Mouse (Mus musculus) heart, adult 2 months (tissue): ENCODE measurements around the gene Eef2k. TPM values are rescaled to one million over a fixed set of nuclear protein-coding genes. Genes with fewer than 3 reads are reported as not detected.
A peak's percentile ranks its signal among the peaks of the same experiment; 100 is the strongest.

Source experiments
- DNase-seq, 2 experiments: peaks; one replicate each; pipeline ENCODE4 v3.0.0; 2021
- H3K27ac ChIP-seq: fragments of 200-600 bp; 2 replicates; pipeline ENCODE4 v1.8.1; 2022
- H3K27me3 ChIP-seq: fragments of 200-500 bp; 2 replicates; pipeline ENCODE4 v1.6.1; 2012; ENCODE audit warnings: mild to moderate bottlenecking, low read length, inconsistent platforms, mixed read lengths; ENCODE audit not compliant: control insufficient read depth, insufficient read depth
- H3K36me3 ChIP-seq: fragments of 200-500 bp; 2 replicates; pipeline ENCODE4 v1.6.1; 2012; ENCODE audit warnings: low read length, inconsistent platforms; ENCODE audit not compliant: control insufficient read depth, insufficient read depth
- H3K4me1 ChIP-seq: fragments of 200-500 bp; 2 replicates; pipeline ENCODE4 v1.6.1; 2011; ENCODE audit warnings: low read length; ENCODE audit not compliant: control insufficient read depth, insufficient read depth
- H3K4me3 ChIP-seq: fragments of 200-600 bp; 2 replicates; pipeline ENCODE4 v1.8.1; 2022
- H3K79me2 ChIP-seq: fragments of 200-500 bp; replicated peaks from 2 replicates; pipeline ENCODE4 v1.6.1; 2012; ENCODE audit warnings: mild to moderate bottlenecking, inconsistent platforms, low read length, moderate library complexity, mixed read lengths; ENCODE audit not compliant: control insufficient read depth, insufficient read depth
- H3K9ac ChIP-seq: fragments of 200-500 bp; 2 replicates; pipeline ENCODE4 v1.6.1; 2012; ENCODE audit warnings: low read depth, mild to moderate bottlenecking, control low read depth, inconsistent platforms, low read length, mixed read lengths
- CTCF ChIP-seq: fragments of 200-600 bp; IDR thresholded peaks from 2 replicates; pipeline ENCODE4 v1.8.1; 2022; ENCODE audit warnings: antibody characterized with exemption, mild to moderate bottlenecking, moderate library complexity
- EP300 ChIP-seq: fragments of 200-500 bp; IDR thresholded peaks from 2 replicates; pipeline ENCODE4 v1.6.1; 2011; ENCODE audit warnings: low read depth, low read length, control low read depth; ENCODE audit not compliant: insufficient read depth
- POLR2A ChIP-seq: fragments of 200-500 bp; IDR thresholded peaks from 2 replicates; pipeline ENCODE4 v1.6.1; 2011; ENCODE audit warnings: mild to moderate bottlenecking, low read depth, low read length, control low read depth; ENCODE audit not compliant: insufficient read depth
- WGBS: fragments of 180-500 bp; shearing (Covaris S2); methylation state at CpG from one replicate; pipeline ENCODE4 v1.1.7; 2018; 5-methylcytosine and 5-hydroxymethylcytosine counted together
- intact Hi-C: fragments of 180-260 bp; cut with DNase I; formaldehyde crosslinking; loops from one replicate; pipeline ENCODE4 v1.15.1; 2025
- polyA plus RNA-seq: library from polyadenylated mRNA; depleted of rRNA; stranded (reverse); fragments of >200 nt; gene quantifications from 2 replicates; pipeline ENCODE4 v1.2.3, GENCODE M21; 2012
- total RNA-seq, 2 experiments: library from RNA; stranded (reverse); gene quantifications; 2 replicates each; pipeline ENCODE4 v1.2.3; 2021

Gene Eef2k
- total and polyA plus RNA-seq, 3 experiments, result 22.8 to 28.9 (median 23.9) TPM

DNA sequence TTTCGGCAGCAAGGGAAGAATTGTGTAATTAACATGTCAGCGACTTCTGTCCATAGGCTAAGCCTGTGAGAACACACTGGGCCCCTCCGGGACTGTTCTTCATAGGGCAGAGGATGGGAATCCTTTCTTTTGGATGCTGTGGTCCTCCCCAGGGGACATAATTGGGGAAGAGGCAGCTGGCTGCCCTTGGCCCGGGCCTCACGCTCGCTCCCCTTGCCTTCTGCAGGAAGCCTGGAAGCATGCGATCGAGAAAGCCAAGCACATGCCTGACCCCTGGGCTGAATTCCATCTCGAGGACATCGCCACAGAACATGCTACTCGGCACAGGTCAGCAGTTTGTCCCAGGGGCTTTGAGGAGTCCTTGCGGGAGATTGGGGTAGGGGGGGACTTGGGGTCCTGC lies 30.5 kb downstream of the Eef2k start:
- TF ChIP-seq POLR2A (no peak), CTCF (no peak), EP300 (no peak)
- H3K4me3 ChIP-seq, result no peak overlapping the region
- peak; percentile 37 to 38 for DNase-seq
- H3K4me1 ChIP-seq, result peaks cover 8% of the 10 kb centered on the region
- H3K9ac ChIP-seq, result no peak overlapping the region
- H3K36me3 ChIP-seq, result no peaks in the 10 kb centered on the region; the same call in 1 of the 2 replicates
- WGBS, result 63% methylated on average over 12 of the region's 12 CpGs
- intact Hi-C loops, result no loop called here
- H3K27me3 ChIP-seq, result no peaks in the 10 kb centered on the region
- H3K79me2 ChIP-seq, result peaks cover 4% of the 10 kb centered on the region; the same call in 1 of the 2 replicates
- no peak overlapping the region for H3K27ac ChIP-seq

DNA sequence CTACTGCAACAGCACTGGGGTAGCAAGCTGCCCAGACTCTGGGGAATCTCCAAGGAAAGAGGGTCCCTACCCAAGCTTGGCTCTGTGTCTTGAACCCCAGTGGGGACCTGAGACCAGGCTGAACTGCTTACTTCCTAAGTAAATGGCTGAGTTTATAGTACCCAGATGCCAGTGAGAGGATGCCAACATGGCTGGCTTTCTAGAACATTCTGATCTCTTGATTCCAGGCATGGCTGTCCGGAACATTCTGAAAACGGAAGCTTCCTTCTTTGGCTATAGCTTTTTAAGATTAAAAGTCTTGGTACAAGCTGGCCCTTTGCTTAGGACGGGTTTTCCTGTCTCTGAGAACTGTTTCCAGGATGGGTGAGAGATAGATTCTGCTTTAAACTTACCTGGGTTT lies 31.4 kb downstream of the Eef2k start:
- Histone ChIP-seq H3K36me3 (no peaks in the 10 kb centered on the region; the same call in 1 of the 2 replicates), H3K79me2 (0 out of 2 replicates have a peak, but pooled peaks cover 3% of the 10 kb centered on the region), H3K27ac (no peak overlapping the region), H3K9ac (no peak overlapping the region), H3K4me3 (no peak overlapping the region), H3K4me1 (peaks cover 8% of the 10 kb centered on the region), H3K27me3 (no peaks in the 10 kb centered on the region)
- DNase-seq, result no peak
- TF ChIP-seq POLR2A, result no peak
- no peak for TF ChIP-seq CTCF
- TF ChIP-seq EP300, result no peak
- 65% methylated on average over 3 of the region's 3 CpGs for WGBS
- intact Hi-C loops, result no loop called here

DNA sequence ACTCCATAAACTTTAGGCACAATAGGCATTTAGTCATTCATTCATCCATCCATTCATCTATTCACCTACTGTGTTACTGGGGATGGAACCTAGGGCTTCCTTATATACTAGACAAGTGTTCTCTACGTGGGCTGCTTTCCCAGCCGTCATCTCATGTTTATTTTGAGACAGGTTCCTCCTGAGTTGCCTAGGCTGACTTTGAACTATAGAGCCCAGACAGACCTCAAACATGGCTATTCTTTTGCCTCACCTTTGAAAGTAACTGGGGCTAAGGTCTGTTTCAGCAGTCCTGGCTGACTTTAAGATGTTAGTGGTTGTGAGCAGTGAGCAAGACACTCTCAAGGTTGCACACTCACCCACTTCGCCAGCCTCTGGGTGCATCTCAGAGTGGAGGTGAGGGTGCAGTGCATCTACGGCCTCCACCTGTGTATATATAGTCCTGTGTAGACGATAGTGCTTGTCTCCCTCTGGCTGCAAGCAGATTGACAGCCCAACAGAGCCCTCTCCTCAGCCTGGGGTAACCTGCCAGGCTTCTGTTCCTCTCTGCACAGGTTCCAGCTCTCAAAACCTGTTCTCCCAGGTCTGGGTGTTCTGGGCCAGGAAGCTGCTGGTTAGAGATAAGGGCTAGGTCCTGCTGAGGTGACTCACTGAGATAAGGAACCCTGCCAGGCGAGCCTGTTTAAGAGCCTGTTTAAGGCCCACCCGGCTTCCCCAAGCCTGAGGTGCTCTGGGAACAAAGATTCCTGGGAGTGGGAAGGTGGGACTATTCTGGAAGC lies 32.3 kb downstream of the Eef2k start:
- 63% methylated on average over 7 of the region's 7 CpGs for WGBS
- no peak overlapping the region for H3K9ac ChIP-seq
- no peaks in the 10 kb centered on the region; the same call in 1 of the 2 replicates for H3K36me3 ChIP-seq
- H3K4me1 ChIP-seq, result peaks cover 5% of the 10 kb centered on the region
- 0 out of 2 replicates have a peak, but pooled peaks cover 3% of the 10 kb centered on the region for H3K79me2 ChIP-seq
- no peaks in the 10 kb centered on the region for H3K27me3 ChIP-seq
- TF ChIP-seq POLR2A, result no peak
- no peak for TF ChIP-seq EP300
- TF ChIP-seq CTCF, result no peak
- intact Hi-C loops, result no loop called here
- H3K4me3 ChIP-seq, result no peak overlapping the region
- no peak for DNase-seq
- no peak overlapping the region for H3K27ac ChIP-seq

DNA sequence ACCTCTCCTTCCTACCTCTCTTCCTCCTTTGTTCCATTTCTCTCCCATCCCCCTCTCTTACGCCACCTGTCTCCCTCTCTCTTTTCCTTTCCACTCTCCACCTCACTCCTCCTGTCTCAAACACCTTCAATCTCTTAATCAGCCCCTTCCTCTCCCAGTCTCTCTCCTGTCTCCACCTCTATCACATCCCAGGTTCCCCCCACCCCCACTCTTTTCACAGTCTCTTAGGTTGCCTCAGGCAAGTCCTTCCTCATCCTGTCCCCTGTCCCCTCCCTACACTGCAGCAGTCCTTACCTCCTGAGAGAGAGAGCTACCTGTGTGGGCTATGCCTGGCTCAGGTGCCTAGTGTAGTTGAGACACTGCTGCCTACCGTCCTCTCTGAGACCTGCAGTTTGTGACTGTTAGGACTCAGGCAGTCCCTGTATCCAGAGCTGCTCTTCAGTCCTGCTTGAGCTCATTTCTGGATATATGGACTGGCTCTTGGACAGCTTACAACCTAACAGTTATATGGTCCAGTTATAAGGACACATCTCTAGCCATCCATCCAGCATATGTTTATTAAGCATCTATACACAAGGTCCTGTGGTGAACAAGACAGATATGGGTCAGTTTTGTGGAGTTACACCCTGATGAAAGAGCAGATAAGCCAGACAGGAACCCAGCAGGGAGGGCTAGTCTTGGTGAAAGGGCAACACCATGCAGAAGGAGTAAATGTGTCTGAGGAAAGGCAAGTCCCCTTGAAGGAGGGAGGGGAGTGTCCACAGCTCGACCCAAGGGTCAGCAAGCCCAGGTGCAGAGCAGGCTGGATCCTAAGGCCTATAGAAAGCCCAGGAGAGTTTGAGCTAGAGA lies 33.1 kb downstream of the Eef2k start:
- Histone ChIP-seq H3K27me3 (no peaks in the 10 kb centered on the region), H3K9ac (no peak overlapping the region), H3K36me3 (no peaks in the 10 kb centered on the region; the same call in 1 of the 2 replicates), H3K79me2 (0 out of 2 replicates have a peak, but pooled peaks cover 3% of the 10 kb centered on the region), H3K4me1 (peaks cover 4% of the 10 kb centered on the region), H3K27ac (no peak overlapping the region), H3K4me3 (no peak overlapping the region)
- no peak for TF ChIP-seq CTCF
- TF ChIP-seq EP300, result no peak
- TF ChIP-seq POLR2A, result no peak
- no peak for DNase-seq
- 79% methylated on average over 3 of the region's 3 CpGs for WGBS
- intact Hi-C loops, result no loop called here

DNA sequence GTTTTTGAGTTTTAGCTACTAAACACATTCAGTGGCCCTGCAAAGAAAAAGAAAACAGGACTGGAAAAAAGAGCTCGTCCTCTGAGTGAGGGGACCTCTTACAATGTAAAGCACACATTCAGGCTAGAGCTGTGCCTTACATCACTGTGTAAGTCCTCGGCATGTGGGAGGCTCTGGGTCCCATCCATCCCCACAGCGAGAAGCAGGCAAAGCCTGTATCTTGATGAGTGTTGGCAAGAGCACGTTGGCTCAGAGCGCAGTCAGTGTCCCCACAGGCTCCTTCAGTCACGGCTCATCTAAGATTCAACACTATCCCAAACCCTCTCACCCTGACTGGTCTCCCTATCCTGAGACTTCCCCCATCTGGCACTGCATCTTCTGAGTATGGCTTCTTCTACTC lies 35.6 kb downstream of the Eef2k start:
- no peak overlapping the region for H3K4me3 ChIP-seq
- no peaks in the 10 kb centered on the region for H3K79me2 ChIP-seq
- TF ChIP-seq CTCF (no peak), EP300 (no peak), POLR2A (no peak)
- intact Hi-C loops, result no loop called here
- peaks cover 4% of the 10 kb centered on the region for H3K4me1 ChIP-seq
- H3K27me3 ChIP-seq, result no peaks in the 10 kb centered on the region
- DNase-seq, result no peak
- H3K27ac ChIP-seq, result no peak overlapping the region
- no peaks in the 10 kb centered on the region; the same call in none of the 2 replicates for H3K36me3 ChIP-seq
- no peak overlapping the region for H3K9ac ChIP-seq
- 68% methylated on average over 6 of the region's 6 CpGs for WGBS
